Mouse (Mus musculus) urinary bladder, adult 2 months (tissue): Measurements from ENCODE around the gene Deaf1. TPM values are rescaled to one million over a fixed set of nuclear protein-coding genes. Genes with fewer than 3 reads are reported as not detected.

Source experiments
- DNase-seq: peaks from one replicate; pipeline ENCODE4 v3.0.0; 2022; ENCODE audit warnings: low spot score
- polyA plus RNA-seq: library from polyadenylated mRNA; depleted of rRNA; stranded (reverse); fragments of >200 nt; gene quantifications from 2 replicates; pipeline ENCODE4 v1.2.3, GENCODE M21; 2012

Gene Deaf1
- polyA plus RNA-seq, 1 experiment: 14.6 TPM

DNA sequence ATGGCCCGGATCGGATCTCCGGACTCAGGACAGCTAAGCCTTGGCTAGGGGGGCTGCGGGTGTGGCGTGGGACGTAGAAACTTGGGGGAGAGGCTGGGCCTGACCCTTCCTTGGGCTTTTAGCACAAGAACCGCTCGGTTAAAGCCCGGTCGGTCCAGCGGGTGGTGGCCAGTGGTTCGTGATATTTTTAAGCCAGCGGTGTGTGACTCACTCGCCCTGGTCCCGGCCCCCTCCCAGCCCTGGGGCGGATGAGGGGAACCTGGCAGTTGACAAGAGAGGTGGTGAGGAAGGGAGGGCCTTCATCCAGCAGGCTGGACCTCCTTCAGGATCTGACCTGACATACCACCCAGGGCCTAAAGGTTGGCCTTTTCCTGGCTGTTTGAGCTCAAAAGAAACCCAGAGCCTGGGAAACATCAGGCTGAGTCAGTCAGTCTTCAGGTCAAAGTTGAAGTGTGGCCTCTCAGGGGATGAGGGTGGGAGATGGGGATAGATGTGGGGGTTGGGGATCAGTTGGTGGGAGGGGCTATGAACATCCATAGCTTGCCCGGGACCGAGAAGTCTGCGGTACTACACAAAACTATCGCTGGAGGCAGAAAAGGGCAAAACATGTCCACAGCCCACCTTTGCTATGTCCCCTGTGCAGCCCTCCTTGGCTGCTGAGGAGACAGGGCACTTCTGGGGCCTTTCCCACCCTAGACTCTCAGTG, 11.9 kb upstream of the Deaf1 start:
- DNase-seq: no peak

DNA sequence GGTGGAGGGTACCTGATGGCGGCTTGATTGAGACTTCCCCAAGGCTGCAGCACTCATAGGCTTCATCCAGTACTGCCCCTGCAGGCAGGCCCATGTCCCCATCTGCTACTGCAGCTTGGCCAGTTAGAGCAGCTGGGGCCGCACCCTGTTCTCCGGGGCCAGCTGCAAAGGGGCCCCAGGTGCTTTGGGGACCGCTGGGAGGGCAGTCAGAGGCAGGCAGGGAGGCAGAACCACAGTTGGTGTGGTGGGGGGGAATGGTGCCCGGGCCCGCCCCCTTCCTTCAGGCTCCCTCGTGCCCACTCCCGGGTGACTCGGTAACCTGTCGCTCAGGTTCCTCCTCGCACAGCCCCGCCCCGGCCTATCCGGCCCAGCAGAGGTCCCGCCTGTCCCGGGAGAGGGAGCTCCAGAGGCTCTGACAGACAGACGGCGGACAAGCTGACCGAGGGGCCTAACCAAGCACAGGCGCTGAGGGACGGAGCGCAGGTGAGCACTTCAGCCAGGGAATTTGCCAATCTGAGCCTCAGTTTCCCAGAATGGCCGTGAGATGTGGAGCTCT, 11.2 kb upstream of the Deaf1 start, which contains the start of gene Eps8l2:
Gene Eps8l2 (plus strand): TSS at position 305 of the 556 bp plus-strand sequence.
- peak; percentile 71 for DNase-seq

DNA sequence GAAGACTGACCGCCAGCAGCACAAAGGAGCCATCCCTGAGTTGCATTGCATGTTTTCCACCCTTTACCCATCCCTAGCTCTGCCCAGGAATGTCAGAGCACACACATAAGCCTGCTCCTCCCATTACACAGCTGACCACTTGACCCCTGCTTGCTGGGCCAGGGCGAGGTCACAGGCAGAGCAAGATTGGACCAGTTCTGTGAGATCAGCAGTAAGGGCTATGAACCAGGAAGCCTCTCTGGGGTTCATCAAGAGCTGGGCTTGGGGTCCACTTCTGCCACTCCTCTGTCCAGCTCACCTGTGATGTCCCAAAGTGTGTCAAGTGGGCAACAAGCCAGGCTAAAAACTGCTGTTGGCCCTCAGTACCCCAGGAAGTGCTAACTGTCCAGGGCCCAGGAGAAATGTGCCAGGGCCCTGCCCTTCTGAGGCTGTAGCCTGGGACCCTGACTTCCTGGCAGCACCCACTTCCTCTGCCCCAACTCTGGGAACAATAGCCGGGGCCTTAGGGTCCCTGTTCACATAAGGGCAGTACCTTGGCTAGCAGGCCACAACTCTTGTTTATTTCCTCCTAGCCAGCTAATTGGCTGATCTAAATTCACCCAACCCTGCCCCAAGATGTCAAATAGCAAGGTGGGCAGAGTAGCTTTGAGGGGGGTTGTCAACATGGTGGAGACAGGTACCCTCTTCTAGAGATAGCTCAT, 10.4 kb upstream of the Deaf1 start:
- DNase-seq: no peak

DNA sequence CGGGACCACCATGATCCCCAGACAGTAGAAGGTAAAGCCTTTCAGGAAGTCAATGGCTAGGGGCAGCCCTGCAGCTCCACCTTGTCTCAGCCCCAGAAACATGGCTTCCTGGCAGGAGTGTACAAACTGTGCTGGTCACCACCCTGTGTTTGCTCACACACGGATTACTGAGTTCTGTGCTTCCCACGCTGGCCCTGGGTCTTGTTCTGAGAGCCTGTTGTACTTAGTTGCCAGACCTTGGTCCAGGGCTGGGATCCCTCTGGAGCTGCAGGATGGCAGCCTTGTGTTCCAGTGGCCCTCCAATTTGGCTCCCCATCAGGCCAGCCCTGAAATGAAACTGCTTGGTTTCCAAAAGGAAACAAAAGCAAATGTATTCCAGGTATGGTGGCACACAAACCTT, 8.8 kb upstream of the Deaf1 start:
- no peak for DNase-seq

DNA sequence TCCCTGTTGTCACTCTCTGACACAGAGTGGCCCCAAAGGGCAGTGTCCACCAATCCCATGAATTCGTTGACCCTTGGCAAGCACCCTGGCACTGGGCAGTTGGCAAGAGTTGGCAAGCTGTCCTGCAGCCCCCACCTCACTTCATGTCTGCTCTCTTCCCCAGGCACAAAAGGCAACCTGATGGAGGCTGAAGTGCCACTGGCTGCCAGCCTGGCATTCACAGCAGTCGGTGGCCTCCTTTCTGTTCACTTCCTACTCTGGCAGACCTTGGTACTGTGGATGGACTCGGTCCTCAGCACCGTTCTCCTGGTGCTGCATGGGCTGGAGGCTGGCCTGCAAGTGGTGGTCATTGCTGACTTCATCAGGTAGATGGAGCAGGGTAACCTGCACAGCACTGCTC, 8.2 kb upstream of the Deaf1 start:
- no peak for DNase-seq

DNA sequence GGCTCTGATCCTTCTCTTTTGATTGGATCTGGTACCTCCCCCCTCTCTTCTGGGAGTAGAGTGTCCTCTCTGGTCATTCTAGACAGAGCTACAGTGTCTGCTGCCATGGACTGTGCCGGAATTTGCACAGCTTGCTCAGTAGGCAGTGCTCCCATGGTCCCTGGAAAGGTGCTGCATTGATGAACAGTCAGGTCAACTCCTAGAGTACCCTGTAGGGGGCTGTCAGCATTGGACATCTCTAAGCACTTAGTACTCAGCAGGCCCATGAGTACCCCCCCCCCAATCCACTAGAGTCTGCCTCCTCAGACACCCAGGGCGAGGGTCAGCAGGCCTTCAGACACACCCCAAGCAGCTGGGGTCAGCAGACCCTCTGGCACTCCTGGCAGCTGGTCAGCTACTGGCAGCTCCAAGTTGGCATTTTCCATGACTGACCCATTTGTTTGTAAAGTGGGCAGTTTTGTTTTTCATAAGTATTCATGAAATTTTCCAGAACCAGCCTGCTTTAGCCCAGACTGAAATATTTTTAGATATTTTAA, 7.6 kb upstream of the Deaf1 start:
- no peak for DNase-seq

DNA sequence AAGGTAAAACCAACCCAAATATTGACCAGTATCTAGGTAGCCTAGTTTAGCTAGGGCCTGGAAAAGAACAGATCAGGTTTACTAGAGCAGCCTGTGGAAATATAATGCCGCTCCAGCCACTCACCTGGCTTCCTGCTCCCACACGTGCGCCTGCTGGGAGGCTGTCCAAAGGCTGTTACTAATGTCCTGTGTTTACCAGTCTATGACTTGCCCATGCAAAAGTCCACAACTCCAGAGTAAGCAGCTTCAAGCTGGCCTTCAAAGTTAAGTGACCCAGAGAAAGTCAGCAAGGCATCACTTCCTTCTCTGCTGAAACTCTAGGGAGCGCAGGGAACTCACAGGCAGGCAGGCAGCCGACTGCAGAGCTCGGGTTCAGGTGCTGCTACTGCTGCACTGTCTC, 4.5 kb upstream of the Deaf1 start:
- no peak for DNase-seq

DNA sequence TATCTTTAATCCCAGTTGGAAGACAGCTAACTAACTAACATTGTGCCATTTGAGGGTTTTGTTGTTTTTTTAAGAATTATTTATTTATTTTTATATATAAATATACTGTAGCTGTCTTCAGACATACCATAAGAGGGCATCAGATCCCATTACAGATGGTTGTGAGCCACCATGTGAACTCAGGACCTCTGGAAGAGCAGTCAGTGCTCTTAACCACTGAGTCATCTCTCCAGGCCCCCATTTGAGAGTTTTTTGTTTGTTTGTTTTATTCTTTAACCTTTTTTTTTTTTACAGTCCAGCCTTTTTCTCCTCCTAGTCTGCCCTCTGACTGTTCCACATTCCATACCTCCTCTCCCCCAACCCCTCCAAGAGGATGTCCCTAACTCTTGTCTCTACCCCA, 3.2 kb upstream of the Deaf1 start:
- no peak for DNase-seq

DNA sequence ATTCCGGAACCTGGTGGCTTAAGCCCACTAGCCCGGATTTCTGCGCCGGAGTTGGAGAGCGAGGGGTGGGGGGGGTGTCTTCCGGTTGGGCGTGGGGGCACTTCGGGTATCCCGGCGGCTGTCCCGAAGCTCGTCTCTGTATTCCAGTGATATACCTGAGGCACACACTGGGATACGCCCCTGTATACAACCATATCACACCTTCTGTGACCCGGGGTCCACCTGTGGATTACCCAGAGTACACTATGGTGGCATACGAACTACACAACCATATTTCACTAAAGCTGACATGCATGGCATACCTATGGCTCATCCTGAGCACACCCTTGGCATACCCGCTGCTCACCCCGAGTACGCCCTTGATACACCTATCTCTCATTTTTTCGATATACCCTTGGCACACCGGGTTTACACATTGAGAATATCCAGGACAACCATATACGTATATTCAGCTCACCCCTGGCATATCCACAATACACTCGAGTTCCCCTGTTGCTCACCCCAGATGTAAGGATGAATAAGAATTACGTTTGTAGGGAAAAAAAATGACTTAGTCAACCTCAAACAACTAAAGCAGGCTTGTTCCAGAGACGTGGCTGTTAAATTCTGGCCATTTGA, 992 bp upstream of the Deaf1 start:
- DNase-seq: no peak

DNA sequence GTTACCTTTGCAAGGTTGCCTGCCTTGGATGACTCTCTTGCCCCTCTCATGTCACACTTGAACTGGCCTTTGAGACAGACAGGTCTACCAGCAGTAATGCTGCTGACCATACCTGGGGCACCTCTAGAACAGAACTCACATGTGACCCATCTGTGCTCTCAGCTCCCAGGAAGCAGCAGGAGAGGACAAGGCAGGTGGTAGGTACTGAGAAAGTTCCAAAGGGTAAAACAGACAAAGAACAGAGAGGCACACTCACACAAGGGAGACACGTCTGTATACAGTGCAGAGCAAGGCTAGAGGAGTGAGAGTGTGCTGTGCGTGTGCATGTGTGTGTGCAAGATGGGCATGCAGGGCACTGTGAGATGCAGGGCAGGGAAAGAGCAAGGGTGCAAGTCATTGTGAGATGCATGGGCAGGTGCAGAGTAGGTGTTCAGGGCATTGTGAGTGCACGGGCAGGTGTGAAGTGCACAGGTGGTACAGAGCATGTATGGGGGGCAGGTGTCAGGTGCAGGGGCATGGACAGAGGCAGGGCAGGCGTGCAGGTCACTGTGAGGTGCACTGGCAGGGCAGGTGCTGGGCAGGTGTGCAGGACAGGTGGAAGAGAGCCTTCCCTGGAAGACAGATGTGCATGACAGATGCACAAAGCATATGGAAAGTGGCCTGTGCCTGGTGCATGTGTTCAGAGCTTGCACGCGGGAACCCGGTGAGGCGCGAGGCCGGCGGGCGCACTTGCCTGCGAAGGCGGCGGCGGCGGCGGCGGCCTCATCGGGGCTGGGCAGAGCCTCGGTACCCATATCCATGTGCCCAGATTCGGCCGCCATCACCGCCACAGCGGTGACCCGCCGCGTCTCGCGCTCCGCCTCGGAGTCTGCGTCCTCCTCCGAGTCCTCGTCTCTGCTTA, 694 bp downstream of the Deaf1 start:
- no peak for DNase-seq

DNA sequence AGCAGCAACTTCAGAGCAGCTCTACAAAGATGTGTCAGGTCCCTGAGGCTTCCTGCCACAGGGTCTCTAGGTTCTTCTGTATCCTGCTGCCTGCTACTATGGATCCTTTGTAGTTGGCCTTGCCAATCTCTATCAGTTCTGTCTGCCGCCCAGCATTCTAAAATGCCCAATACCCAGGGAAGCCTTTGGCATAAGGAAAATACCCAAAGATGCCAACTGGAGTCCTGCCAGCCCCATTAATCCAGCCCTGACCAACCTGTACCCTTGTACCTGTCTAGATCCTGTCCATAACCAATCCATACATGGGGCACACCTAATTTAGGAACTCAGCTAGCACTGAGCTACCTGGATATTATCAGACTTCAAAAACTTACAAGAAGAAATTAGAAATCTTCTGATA, 2.8 kb downstream of the Deaf1 start:
- no peak for DNase-seq

DNA sequence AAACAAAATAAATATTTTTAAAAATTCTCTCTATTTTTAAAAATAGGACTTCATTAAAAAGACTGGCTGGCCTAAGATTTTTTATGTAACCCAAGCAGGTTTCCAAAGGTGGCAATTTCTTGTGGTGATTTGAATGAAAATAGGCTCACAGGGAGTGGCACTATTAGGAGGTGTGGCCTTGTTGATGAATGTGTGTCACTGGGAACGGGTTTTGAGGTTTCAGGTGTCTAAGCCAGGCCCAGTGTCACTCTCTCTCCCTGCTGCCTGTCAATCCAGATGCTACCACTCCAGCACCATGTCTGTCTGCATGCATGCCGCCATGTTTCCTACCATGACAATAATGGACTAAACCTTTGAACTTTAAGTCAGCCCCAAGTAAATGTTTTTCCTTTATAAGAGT, 8.0 kb downstream of the Deaf1 start:
- DNase-seq: no peak

DNA sequence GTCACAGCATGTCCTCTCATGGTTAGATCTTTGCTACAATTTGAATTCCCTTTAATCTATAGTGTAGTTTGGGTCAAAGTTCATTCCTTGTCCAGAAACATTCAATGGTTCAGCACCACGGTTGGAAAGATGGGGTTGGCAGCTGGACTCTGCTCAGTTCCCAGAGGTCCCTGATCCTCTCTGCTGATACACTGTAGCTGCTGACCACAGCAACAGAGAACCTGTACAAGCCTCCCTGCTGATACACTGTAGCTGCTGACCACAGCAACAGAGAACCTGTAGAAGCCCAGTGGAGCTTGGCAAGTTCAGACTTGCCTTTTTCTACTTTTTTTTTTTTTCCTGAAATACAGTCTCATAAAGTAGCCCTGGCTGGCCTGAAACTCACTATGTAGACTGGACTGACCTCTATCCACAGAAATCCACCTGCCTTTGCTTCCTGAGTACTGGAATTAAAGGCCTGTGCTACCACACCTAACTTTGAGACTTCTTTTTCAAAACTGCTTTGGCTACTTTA, 9.8 kb downstream of the Deaf1 start:
- no peak for DNase-seq

DNA sequence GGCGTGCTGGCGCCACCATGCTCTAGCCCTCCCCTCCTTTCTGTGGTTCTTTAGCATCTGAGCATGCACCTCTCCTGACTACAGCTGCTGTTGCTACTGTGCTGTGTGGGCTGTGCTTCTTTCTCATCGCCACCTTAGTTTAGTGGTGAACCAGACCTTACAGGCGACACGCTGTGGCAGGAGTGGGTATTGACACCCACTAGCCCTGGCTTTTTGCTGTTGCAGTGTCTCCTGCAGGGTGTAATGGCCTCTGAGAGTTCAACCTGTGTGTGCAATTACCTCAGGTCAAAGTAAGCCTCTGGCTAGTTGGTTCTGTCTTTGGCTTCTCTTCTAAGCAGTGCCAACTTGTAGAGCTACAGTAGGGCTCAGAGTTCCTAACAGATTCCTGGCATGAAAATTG, 11.5 kb downstream of the Deaf1 start:
- DNase-seq: no peak

DNA sequence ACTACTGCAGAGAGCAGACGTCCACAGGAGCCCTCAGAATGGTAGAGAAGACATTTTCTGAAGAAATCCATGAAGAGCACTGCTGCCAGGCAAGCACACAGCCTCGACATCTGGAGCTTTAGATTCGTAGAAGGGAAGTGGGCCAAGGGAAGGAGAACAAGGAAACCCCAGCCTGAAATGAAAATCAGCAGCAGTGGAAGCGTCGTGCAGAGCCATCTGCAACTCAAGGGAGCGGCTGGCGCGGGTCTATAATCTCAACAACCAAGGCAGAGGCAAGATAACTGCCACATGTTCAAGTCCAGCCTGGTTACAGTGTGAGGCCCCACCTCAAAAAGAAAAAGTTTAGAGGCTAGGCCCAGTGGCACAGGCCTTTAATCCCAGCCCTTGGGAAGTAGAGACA, 12.4 kb downstream of the Deaf1 start:
- DNase-seq: no peak

DNA sequence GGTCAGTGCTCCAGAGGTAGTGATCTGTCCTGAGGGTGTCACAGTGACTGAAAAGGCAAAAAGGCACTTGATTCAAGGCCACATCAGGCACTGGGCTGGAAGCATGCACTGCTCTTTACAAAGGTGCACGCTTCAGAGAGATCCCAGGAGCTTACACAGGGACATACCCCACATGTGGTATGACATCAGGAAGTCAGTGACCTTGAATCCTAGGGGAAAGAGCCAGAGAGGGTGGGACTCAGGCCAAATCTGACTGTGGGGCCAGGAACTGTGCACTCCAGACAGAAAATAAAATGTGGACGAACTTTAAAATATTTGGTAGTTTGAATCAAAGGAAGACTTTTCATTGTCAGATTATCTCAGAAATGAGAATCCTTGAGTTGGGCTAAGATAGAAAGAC, 13.1 kb downstream of the Deaf1 start:
- no peak for DNase-seq

DNA sequence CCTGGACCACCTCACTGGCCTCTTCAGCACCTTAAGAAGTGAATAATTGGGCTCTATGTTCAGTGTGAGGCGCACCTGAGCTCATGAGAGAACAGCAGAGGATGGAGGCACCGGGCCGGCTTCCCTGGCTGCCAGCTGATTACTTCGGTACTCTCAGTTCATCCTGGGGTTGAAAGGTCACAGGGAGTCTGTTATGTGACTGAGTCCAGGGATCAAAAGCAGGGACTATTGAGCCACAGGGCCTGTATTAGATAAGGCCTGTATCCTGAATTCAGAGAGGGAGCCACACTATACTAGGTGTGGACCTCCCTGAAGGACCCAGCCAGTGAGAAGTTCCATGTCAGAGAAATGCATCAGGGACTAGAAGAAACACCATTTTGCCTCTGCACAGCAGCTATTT, 23.0 kb downstream of the Deaf1 start:
- DNase-seq: no peak

DNA sequence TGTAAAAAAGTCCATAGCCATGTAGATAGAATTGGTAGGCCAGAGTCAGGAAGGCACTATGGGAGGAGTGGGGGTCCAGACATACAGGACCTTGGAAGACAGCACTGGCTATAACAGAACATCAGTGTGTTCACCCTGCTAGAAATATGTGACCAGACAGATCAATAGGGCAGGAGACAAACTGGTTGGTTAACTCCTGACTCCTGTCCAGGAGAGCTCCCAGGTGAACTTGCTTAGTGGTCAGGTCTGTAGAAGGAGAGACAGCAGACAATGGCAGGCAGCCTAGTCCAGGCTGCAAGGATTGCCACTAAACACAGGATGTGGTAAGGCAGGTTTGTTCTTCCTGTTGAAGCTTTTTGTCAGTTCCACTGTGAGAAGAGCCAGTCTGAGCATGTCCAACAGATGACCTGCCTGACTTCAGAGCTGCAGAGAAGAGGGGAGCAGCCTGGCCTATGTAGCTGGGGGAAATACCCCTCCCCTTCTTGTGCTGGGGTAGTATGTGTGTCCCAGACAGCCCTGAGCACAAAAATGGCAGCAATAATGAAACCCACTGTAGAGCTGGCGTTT, 24.7 kb downstream of the Deaf1 start:
- DNase-seq: peak; percentile 19

DNA sequence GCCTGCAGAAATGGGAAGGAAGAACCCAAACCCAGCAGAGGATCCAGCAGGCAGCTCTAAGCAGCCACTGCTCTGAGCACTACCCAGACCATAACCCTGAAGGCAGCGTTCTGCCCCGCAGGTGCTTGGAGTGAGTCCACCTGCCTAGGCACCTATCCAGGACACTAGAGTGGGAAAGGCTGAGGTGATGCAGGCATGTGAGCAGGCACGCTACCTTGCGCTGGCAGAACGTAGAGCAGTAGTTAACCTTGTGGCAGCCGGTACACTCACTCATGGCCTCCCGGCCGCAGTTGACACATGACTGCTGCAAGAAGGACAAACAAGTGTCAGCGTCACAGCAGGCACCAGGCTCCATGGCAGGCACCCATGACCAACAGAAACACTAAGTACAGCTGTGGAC, 26.1 kb downstream of the Deaf1 start:
- DNase-seq: no peak

DNA sequence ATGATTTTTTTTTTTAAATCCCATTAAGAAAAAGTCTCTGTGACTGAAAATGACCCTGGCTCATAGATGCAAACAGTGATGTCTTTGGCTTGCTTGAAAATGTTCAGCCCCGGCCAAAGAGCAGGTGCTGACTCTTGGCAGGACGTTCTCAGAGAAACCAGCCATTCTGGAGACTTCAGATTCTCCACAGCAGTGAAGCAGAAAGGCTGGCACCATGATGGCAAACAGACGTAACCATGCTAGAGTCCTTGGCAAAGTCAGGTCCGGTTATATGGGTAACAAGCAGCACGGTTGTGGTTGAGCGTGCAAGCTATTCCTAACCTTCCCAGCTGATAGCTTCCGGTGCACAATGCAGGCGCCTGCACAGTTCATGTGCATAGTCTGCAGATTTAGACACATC, 28.3 kb downstream of the Deaf1 start:
- DNase-seq: no peak
